Comparison of ENCODE assay signal across 17 mouse cellular contexts in genomic region chr11:101334023-101334422, GRCm38 (mm10). TPM values are rescaled to one million over a fixed set of nuclear protein-coding genes. Genes with fewer than 3 reads are reported as not detected.
DNase-seq lines count a peak whose midpoint lies in the region; ATAC-seq and TF ChIP-seq lines count a peak whose summit lies in the region.
"Had no signal": no experiment of that assay in that cellular context is flagged by ENCODE, and none has a peak within 500 bp of the region (broad histone marks: within the 10 kb centered on the region; RNA-seq: fewer than 3 reads in every experiment).

No protein-coding gene starts in this region.

- peaks cover 3% of the 10 kb centered on the region; the same call in 1 of the 2 replicates for H3K36me3 ChIP-seq in hindbrain, embryonic 10.5 days
- no peaks in the 10 kb centered on the region for H3K36me3 ChIP-seq in hindbrain, embryonic 14.5 days (replicated peaks; ENCODE audit: control insufficient read depth, insufficient read depth)
- no peaks in the 10 kb centered on the region for H3K36me3 ChIP-seq in ES-Bruce4 (ENCODE audit: control insufficient read depth, insufficient read depth, low read length, poor library complexity, severe bottlenecking)
- no peaks in the 10 kb centered on the region for H3K36me3 ChIP-seq in limb, embryonic 11.5 days (ENCODE audit: control insufficient read depth, insufficient read depth, low read length)
- H3K36me3 ChIP-seq: hindbrain, embryonic 12.5 days; midbrain, embryonic 13.5 days had no signal

- peak overlapping the region; percentile 18; the same call in 1 of the 2 replicates for H3K4me3 ChIP-seq in hindbrain, embryonic 10.5 days
- no peak overlapping the region for H3K4me3 ChIP-seq in hindbrain, embryonic 14.5 days (replicated peaks; ENCODE audit: low read length)
- peak overlapping the region; percentile 11 for H3K4me3 ChIP-seq in ES-Bruce4 (ENCODE audit: low read depth, low read length)
- H3K4me3 ChIP-seq in limb, embryonic 11.5 days (ENCODE audit: low read depth, low read length): no peak overlapping the region
- H3K4me3 ChIP-seq: hindbrain, embryonic 12.5 days; liver, embryonic 13.5 days; midbrain, embryonic 13.5 days had no signal

- WGBS in hindbrain, embryonic 10.5 days: 22% methylated on average over 10 of the region's 10 CpGs
- WGBS in hindbrain, embryonic 14.5 days: 20% methylated on average over 10 of the region's 10 CpGs
- 18% methylated on average over 10 of the region's 10 CpGs for WGBS in limb, embryonic 11.5 days

- peak; percentile 38 for DNase-seq in hindbrain, embryonic 10.5 days (ENCODE audit: low spot score)
- DNase-seq in hindbrain, embryonic 14.5 days (ENCODE audit: low spot score): no peak
- DNase-seq in R1 (ENCODE audit: low read depth, low spot score) (peak; percentile 57), adipocyte (ENCODE audit: low spot score) (no peak)
- peak; percentile 40 for DNase-seq in limb, embryonic 11.5 days (ENCODE audit: low spot score)
- DNase-seq in thymus, postnatal 10 days (ENCODE audit: low spot score in 2 of 2): no peak
- DNase-seq: adrenal gland, postnatal 36 days; cerebellum, adult 11 months; liver, embryonic 13.5 days; thymus, postnatal 36 days had no signal

- peak overlapping the region; percentile 78 for H3K27ac ChIP-seq in hindbrain, embryonic 10.5 days
- no peak overlapping the region for H3K27ac ChIP-seq in hindbrain, embryonic 14.5 days
- no peak overlapping the region for H3K27ac ChIP-seq in ES-Bruce4 (ENCODE audit: insufficient read depth, low read length)
- 0 out of 2 replicates have a peak overlapping the region, but pooled peaks have one; percentile 30 for H3K27ac ChIP-seq in limb, embryonic 11.5 days (replicated peaks; ENCODE audit: low read depth, low read length)
- H3K27ac ChIP-seq: hindbrain, embryonic 12.5 days; liver, embryonic 13.5 days; midbrain, embryonic 13.5 days had no signal

- no peak for ATAC-seq in hindbrain, embryonic 14.5 days (ENCODE audit: low FRiP score)
- ATAC-seq in limb, embryonic 11.5 days (ENCODE audit: insufficient number of reproducible peaks, low FRiP score, low TSS enrichment, low read depth): no peak
- no peak for ATAC-seq in cerebellum, adult (ENCODE audit: insufficient number of reproducible peaks, low FRiP score, low TSS enrichment)
- ATAC-seq: midbrain, embryonic 13.5 days had no signal

- no peaks in the 10 kb centered on the region for H3K9me3 ChIP-seq in hindbrain, embryonic 10.5 days
- no peaks in the 10 kb centered on the region for H3K9me3 ChIP-seq in hindbrain, embryonic 14.5 days (ENCODE audit: control insufficient read depth, low read length)
- no peaks in the 10 kb centered on the region for H3K9me3 ChIP-seq in ES-Bruce4 (replicated peaks; ENCODE audit: control insufficient read depth, insufficient read depth, low read length, poor library complexity, severe bottlenecking)
- H3K9me3 ChIP-seq in limb, embryonic 11.5 days (ENCODE audit: control insufficient read depth, low read length): no peaks in the 10 kb centered on the region
- H3K9me3 ChIP-seq: hindbrain, embryonic 12.5 days; liver, embryonic 13.5 days; midbrain, embryonic 13.5 days had no signal

- no peak for TF ChIP-seq CTCF in ES-Bruce4 (IDR thresholded peaks at IDR 0.05; ENCODE audit: low read depth, low read length)

- peaks cover 50% of the 10 kb centered on the region for H3K4me1 ChIP-seq in hindbrain, embryonic 10.5 days (replicated peaks)
- peaks cover 15% of the 10 kb centered on the region; the same call in 1 of the 2 replicates for H3K4me1 ChIP-seq in hindbrain, embryonic 14.5 days (replicated peaks; ENCODE audit: control insufficient read depth, insufficient read depth, low read length)
- H3K4me1 ChIP-seq in ES-Bruce4 (ENCODE audit: control insufficient read depth, insufficient read depth, low read length): peaks cover 6% of the 10 kb centered on the region
- peaks cover 11% of the 10 kb centered on the region; the same call in 1 of the 2 replicates for H3K4me1 ChIP-seq in limb, embryonic 11.5 days (ENCODE audit: control insufficient read depth, insufficient read depth, low read length)

- no peak for TF ChIP-seq POLR2A in ES-Bruce4 (IDR thresholded peaks at IDR 0.05; ENCODE audit: insufficient read depth, low read length)

- no peak overlapping the region for H3K4me2 ChIP-seq in hindbrain, embryonic 14.5 days (replicated peaks)
- H3K4me2 ChIP-seq in limb, embryonic 11.5 days (ENCODE audit: low read depth, severe bottlenecking): no peak overlapping the region
- H3K4me2 ChIP-seq: hindbrain, embryonic 12.5 days; liver, embryonic 13.5 days; midbrain, embryonic 13.5 days had no signal

- no peaks in the 10 kb centered on the region for H3K27me3 ChIP-seq in hindbrain, embryonic 10.5 days (ENCODE audit: insufficient read depth, poor library complexity, severe bottlenecking)
- H3K27me3 ChIP-seq in hindbrain, embryonic 14.5 days (ENCODE audit: control insufficient read depth, insufficient read depth, low read length): no peaks in the 10 kb centered on the region
- no peaks in the 10 kb centered on the region for H3K27me3 ChIP-seq in ES-Bruce4 (ENCODE audit: control insufficient read depth, insufficient read depth, low read length, poor library complexity, severe bottlenecking)
- H3K27me3 ChIP-seq in limb, embryonic 11.5 days (ENCODE audit: control insufficient read depth, insufficient read depth, low read length): no peaks in the 10 kb centered on the region
- H3K27me3 ChIP-seq: CH12.LX; hindbrain, embryonic 12.5 days; liver, embryonic 13.5 days; midbrain, embryonic 13.5 days had no signal

- TF ChIP-seq EP300 in ES-Bruce4 (IDR thresholded peaks at IDR 0.05; ENCODE audit: insufficient read depth, low read depth, low read length): no peak

- H3K9ac ChIP-seq in hindbrain, embryonic 14.5 days: no peak overlapping the region
- no peak overlapping the region for H3K9ac ChIP-seq in ES-Bruce4 (ENCODE audit: low read depth, poor library complexity, severe bottlenecking)
- no peak overlapping the region for H3K9ac ChIP-seq in limb, embryonic 11.5 days (ENCODE audit: low read length)
- H3K9ac ChIP-seq: hindbrain, embryonic 12.5 days; liver, embryonic 13.5 days; midbrain, embryonic 13.5 days had no signal

RNA-seq across cellular contexts. Expression of gene Aoc3, which starts 3.6 kb away (rescaled TPM):
- 0.06 TPM in 1 of 2 replicates, not detected in the other for polyA plus RNA-seq in hindbrain, embryonic 10.5 days (2016; fragmentation: Nextera tagmentation; extraction: Ambion mirVana)
- 0.21 and 0.28 TPM in 2 replicates for polyA plus RNA-seq in hindbrain, embryonic 14.5 days (2014; fragmentation: Nextera tagmentation; extraction: Ambion mirVana)
- polyA plus RNA-seq in ES-Bruce4 (2011; ENCODE audit: insufficient read depth, insufficient read length, low read depth, missing spikeins): 0.84 and 0.94 TPM in 2 replicates
- not detected in 2 replicates for polyA plus RNA-seq in limb, embryonic 11.5 days (2014; fragmentation: Nextera tagmentation; extraction: Ambion mirVana)
- polyA plus RNA-seq: hindbrain, embryonic 12.5 days; midbrain, embryonic 13.5 days; neural tube, embryonic 11.5 days had no signal

RNA-seq across cellular contexts. Expression of gene Aoc2, which starts 9.2 kb away (rescaled TPM):
- polyA plus RNA-seq in hindbrain, embryonic 10.5 days (2016; fragmentation: Nextera tagmentation; extraction: Ambion mirVana): 1.5 and 2.1 TPM in 2 replicates
- 1.3 and 1.6 TPM in 2 replicates for polyA plus RNA-seq in hindbrain, embryonic 14.5 days (2014; fragmentation: Nextera tagmentation; extraction: Ambion mirVana)
- 3.5 and 5.8 TPM in 2 replicates for polyA plus RNA-seq in ES-Bruce4 (2011; ENCODE audit: insufficient read depth, insufficient read length, low read depth, missing spikeins)
- polyA plus RNA-seq in limb, embryonic 11.5 days (2014; fragmentation: Nextera tagmentation; extraction: Ambion mirVana): 1.5 and 1.9 TPM in 2 replicates

RNA-seq across cellular contexts. Expression of gene Psme3, which starts 18.0 kb away (rescaled TPM):
- polyA plus RNA-seq in hindbrain, embryonic 10.5 days (2016; fragmentation: Nextera tagmentation; extraction: Ambion mirVana): 166 and 190 TPM in 2 replicates
- 89.7 and 97.3 TPM in 2 replicates for polyA plus RNA-seq in hindbrain, embryonic 14.5 days (2014; fragmentation: Nextera tagmentation; extraction: Ambion mirVana)
- 161 and 168 TPM in 2 replicates for polyA plus RNA-seq in ES-Bruce4 (2011; ENCODE audit: insufficient read depth, insufficient read length, low read depth, missing spikeins)
- polyA plus RNA-seq in limb, embryonic 11.5 days (2014; fragmentation: Nextera tagmentation; extraction: Ambion mirVana): 158 and 164 TPM in 2 replicates

RNA-seq across cellular contexts. Expression of gene Becn1, which starts 31.9 kb away (rescaled TPM):
- 153 and 166 TPM in 2 replicates for polyA plus RNA-seq in hindbrain, embryonic 10.5 days (2016; fragmentation: Nextera tagmentation; extraction: Ambion mirVana)
- polyA plus RNA-seq in hindbrain, embryonic 14.5 days (2014; fragmentation: Nextera tagmentation; extraction: Ambion mirVana): 172 and 176 TPM in 2 replicates
- polyA plus RNA-seq in ES-Bruce4 (2011; ENCODE audit: insufficient read depth, insufficient read length, low read depth, missing spikeins): 48.2 and 53.0 TPM in 2 replicates
- polyA plus RNA-seq in limb, embryonic 11.5 days (2014; fragmentation: Nextera tagmentation; extraction: Ambion mirVana): 135 and 139 TPM in 2 replicates

RNA-seq across cellular contexts. Expression of gene G6pc, which starts 33.3 kb away (rescaled TPM):
- polyA plus RNA-seq in hindbrain, embryonic 10.5 days (2016; fragmentation: Nextera tagmentation; extraction: Ambion mirVana): not detected in 2 replicates
- polyA plus RNA-seq in hindbrain, embryonic 14.5 days (2014; fragmentation: Nextera tagmentation; extraction: Ambion mirVana): not detected in 2 replicates
- not detected in 2 replicates for polyA plus RNA-seq in ES-Bruce4 (2011; ENCODE audit: insufficient read depth, insufficient read length, low read depth, missing spikeins)
- polyA plus RNA-seq in limb, embryonic 11.5 days (2014; fragmentation: Nextera tagmentation; extraction: Ambion mirVana): not detected in 2 replicates
- polyA plus RNA-seq: hindbrain, embryonic 12.5 days; liver, embryonic 13.5 days; midbrain, embryonic 13.5 days; neural tube, embryonic 11.5 days; stomach, embryonic 14.5 days had no signal

Comparison
In these comparisons a context has a peak if more than half of its experiments do, and no peak if none do; other contexts are left out.
1. DNase-seq: peak in hindbrain, embryonic 10.5 days (single experiment), R1 (single experiment) and limb, embryonic 11.5 days (single experiment); none in hindbrain, embryonic 14.5 days (single experiment), thymus, postnatal 10 days (0 of 2) and adipocyte (single experiment).
2. H3K27ac ChIP-seq: peak in hindbrain, embryonic 10.5 days (single experiment) and limb, embryonic 11.5 days (single experiment); none in hindbrain, embryonic 14.5 days (single experiment) and ES-Bruce4 (single experiment).
3. H3K4me3 ChIP-seq: peak in hindbrain, embryonic 10.5 days (single experiment) and ES-Bruce4 (single experiment); none in hindbrain, embryonic 14.5 days (single experiment) and limb, embryonic 11.5 days (single experiment).